Mouse (Mus musculus) bone marrow, adult 2 months (tissue): ENCODE measurements around the gene Abat.

Experiments
- CTCF ChIP-seq: fragments of 200-500 bp; IDR thresholded peaks from 2 replicates; pipeline ENCODE4 v1.5.1; 2011; ENCODE audit warnings: low read length, control low read depth; ENCODE audit not compliant: control insufficient read depth, insufficient read depth
- POLR2A ChIP-seq: fragments of 200-500 bp; IDR thresholded peaks from 2 replicates; pipeline ENCODE4 v1.6.1; 2011; ENCODE audit warnings: low read depth, mild to moderate bottlenecking, control low read depth, low read length, borderline replicate concordance; ENCODE audit not compliant: control insufficient read depth

DNA sequence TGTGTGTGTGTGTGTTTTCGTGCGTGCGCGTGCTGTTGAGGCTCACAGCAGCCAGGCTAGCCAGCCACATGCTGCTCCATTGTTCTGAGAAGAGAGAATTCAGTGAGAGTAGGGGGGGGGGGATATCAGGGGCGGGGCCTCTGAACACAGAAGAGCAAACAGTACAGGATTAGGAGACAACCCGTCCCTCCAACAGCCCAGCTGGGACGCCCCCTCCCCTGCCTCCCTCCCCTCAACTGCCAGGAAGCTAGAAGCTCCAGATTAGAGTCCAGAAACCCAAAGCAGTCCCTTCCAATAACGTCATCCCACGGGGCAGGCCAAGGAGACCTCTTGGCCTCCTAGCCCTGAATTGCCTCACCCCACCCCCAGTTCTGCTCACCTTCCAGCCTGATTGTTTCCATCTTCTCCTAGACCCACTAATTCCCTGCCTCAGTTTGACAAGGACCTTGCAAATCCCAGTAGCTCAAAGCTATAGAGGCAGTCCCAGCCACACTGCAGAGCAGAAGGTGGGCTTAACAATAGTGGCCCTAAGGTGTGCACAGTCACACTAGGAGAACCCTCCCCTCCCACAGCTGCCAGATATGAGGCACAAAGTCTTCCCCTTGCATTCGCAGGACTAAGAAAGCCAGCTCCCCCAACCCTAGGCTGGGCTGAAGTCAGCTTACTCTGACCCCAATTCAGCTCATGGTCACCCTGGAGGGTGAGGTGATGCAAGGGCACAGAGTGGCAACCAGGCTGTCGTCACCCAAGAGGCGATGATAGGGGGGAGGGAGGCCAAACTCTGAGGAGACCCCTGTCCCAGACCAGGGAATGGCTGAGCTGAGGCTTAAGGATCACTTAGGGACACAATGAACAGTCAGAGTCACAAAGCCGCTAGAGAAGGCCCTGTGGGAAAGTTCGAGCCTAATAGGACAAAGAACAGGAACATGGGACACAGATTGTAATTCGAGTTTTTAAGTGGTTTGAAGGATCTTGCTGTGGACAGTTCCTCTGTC, 157.1 kb downstream of the Abat start:
- TF ChIP-seq CTCF (no peak), POLR2A (no peak)
